Mouse (Mus musculus) right cerebral cortex, postnatal 14 days (tissue): ENCODE results near the gene Ddah1.
A peak's percentile ranks its signal among the peaks of the same experiment; 100 is the strongest.

Experiments
- DNase-seq: peaks from one replicate; pipeline ENCODE4 v3.0.0; 2022

Gene Ddah1

GRCm38 (mm10) chr3:145820938-145821337 is 62.5 kb downstream of the Ddah1 start:
- DNase-seq, result no peak

- no peak for DNase-seq
Observed at GRCm38 (mm10) chr3:145822201-145822600, 63.7 kb downstream of the Ddah1 start.

- no peak for DNase-seq
Observed at GRCm38 (mm10) chr3:145823661-145824060, 65.2 kb downstream of the Ddah1 start.

GRCm38 (mm10) chr3:145825416-145826055 is 67.1 kb downstream of the Ddah1 start:
- no peak for DNase-seq

GRCm38 (mm10) chr3:145827191-145828045 is 68.9 kb downstream of the Ddah1 start:
- no peak for DNase-seq

GRCm38 (mm10) chr3:145828906-145829305 is 70.4 kb downstream of the Ddah1 start:
- DNase-seq, result no peak

- DNase-seq, result peak; percentile 21
Observed at GRCm38 (mm10) chr3:145833948-145834538, 75.6 kb downstream of the Ddah1 start.

- DNase-seq, result no peak
Observed at GRCm38 (mm10) chr3:145838281-145838680, 79.8 kb downstream of the Ddah1 start.

GRCm38 (mm10) chr3:145841961-145842710 is 83.7 kb downstream of the Ddah1 start:
- DNase-seq, result no peak

- no peak for DNase-seq
Observed at GRCm38 (mm10) chr3:145843836-145844235, 85.4 kb downstream of the Ddah1 start.

GRCm38 (mm10) chr3:145844891-145845290 is 86.4 kb downstream of the Ddah1 start:
- DNase-seq, result no peak

GRCm38 (mm10) chr3:145846255-145846654 is 87.8 kb downstream of the Ddah1 start:
- no peak for DNase-seq

- no peak for DNase-seq
Observed at GRCm38 (mm10) chr3:145852041-145852440, 93.6 kb downstream of the Ddah1 start.

- no peak for DNase-seq
Observed at GRCm38 (mm10) chr3:145852800-145853199, 94.3 kb downstream of the Ddah1 start.

- no peak for DNase-seq
Observed at GRCm38 (mm10) chr3:145853713-145854112, 95.2 kb downstream of the Ddah1 start.

GRCm38 (mm10) chr3:145854427-145854826 is 96.0 kb downstream of the Ddah1 start:
- no peak for DNase-seq

- no peak for DNase-seq
Observed at GRCm38 (mm10) chr3:145855299-145855698, 96.8 kb downstream of the Ddah1 start.

GRCm38 (mm10) chr3:145858388-145858787 is 99.9 kb downstream of the Ddah1 start:
- no peak for DNase-seq

GRCm38 (mm10) chr3:145862521-145862920 is 104.0 kb downstream of the Ddah1 start:
- no peak for DNase-seq

- no peak for DNase-seq
Observed at GRCm38 (mm10) chr3:145864033-145864712, 105.7 kb downstream of the Ddah1 start.

- DNase-seq, result no peak
Observed at GRCm38 (mm10) chr3:145864713-145865233, 106.3 kb downstream of the Ddah1 start.

GRCm38 (mm10) chr3:145872680-145873079 is 114.2 kb downstream of the Ddah1 start:
- no peak for DNase-seq
